Mouse (Mus musculus) forebrain, embryonic 16.5 days (tissue): Measurements from ENCODE around the gene Slc29a1. TPM values are rescaled to one million over a fixed set of nuclear protein-coding genes. Genes with fewer than 3 reads are reported as not detected.

Source experiments
- ATAC-seq: fragments of 200-750 bp; cut with Nextera tagmentation; 2 replicates; pipeline ENCODE4 v1.8.0; 2017; ENCODE audit warnings: mild to moderate bottlenecking, moderate library complexity
- H3K27ac ChIP-seq: fragments of 300-500 bp; sonication (generic); 2 replicates; pipeline ENCODE4 v1.5.1; 2014; ENCODE audit warnings: low read length, control low read depth
- H3K27me3 ChIP-seq: fragments of 300-500 bp; sonication (generic); replicated peaks from 2 replicates; pipeline ENCODE4 v1.6.1; 2014; ENCODE audit warnings: low read length; ENCODE audit not compliant: control insufficient read depth, insufficient read depth
- H3K36me3 ChIP-seq: fragments of 300-500 bp; sonication (generic); 2 replicates; pipeline ENCODE4 v1.6.1; 2014; ENCODE audit not compliant: control insufficient read depth, insufficient read depth
- H3K4me1 ChIP-seq: fragments of 300-500 bp; sonication (generic); replicated peaks from 2 replicates; pipeline ENCODE4 v1.6.1; 2014; ENCODE audit warnings: low read length; ENCODE audit not compliant: control insufficient read depth, insufficient read depth
- H3K4me2 ChIP-seq: fragments of 300-500 bp; sonication (generic); 2 replicates; pipeline ENCODE4 v1.6.1; 2014; ENCODE audit warnings: mild to moderate bottlenecking, low read length, control low read depth
- H3K4me3 ChIP-seq: fragments of 300-500 bp; sonication (generic); replicated peaks from 2 replicates; pipeline ENCODE4 v1.5.1; 2014; ENCODE audit warnings: mild to moderate bottlenecking, low read length, control low read depth
- H3K9ac ChIP-seq: fragments of 300-500 bp; sonication (generic); replicated peaks from 2 replicates; pipeline ENCODE4 v1.6.1; 2014; ENCODE audit warnings: low read depth, low read length, control low read depth
- H3K9me3 ChIP-seq: fragments of 300-500 bp; sonication (generic); 2 replicates; pipeline ENCODE4 v1.6.1; 2016; ENCODE audit warnings: low read length; ENCODE audit not compliant: control insufficient read depth
- WGBS: fragments of 180-500 bp; shearing (Covaris S2); extraction: QIAGEN DNeasy Blood & Tissue Kit; methylation state at CpG from one replicate; pipeline ENCODE4 v1.1.7; 2014; 5-methylcytosine and 5-hydroxymethylcytosine counted together
- polyA plus RNA-seq: library from polyadenylated mRNA; unstranded; fragments of >200 nt; fragmentation: Nextera tagmentation; extraction: Ambion mirVana; gene quantifications from 2 replicates; pipeline ENCODE4 v1.2.1, GENCODE M21; 2015

Gene Slc29a1
- polyA plus RNA-seq, 1 experiment from 2014 or later: 79.7 TPM

- no peak for ATAC-seq
- Histone ChIP-seq H3K27ac (no peak overlapping the region), H3K27me3 (peaks cover 10% of the 10 kb centered on the region; the same call in 1 of the 2 replicates)
Observed at GRCm38 (mm10) chr17:45544873-45545277, 54.5 kb downstream of the Slc29a1 start.

DNA sequence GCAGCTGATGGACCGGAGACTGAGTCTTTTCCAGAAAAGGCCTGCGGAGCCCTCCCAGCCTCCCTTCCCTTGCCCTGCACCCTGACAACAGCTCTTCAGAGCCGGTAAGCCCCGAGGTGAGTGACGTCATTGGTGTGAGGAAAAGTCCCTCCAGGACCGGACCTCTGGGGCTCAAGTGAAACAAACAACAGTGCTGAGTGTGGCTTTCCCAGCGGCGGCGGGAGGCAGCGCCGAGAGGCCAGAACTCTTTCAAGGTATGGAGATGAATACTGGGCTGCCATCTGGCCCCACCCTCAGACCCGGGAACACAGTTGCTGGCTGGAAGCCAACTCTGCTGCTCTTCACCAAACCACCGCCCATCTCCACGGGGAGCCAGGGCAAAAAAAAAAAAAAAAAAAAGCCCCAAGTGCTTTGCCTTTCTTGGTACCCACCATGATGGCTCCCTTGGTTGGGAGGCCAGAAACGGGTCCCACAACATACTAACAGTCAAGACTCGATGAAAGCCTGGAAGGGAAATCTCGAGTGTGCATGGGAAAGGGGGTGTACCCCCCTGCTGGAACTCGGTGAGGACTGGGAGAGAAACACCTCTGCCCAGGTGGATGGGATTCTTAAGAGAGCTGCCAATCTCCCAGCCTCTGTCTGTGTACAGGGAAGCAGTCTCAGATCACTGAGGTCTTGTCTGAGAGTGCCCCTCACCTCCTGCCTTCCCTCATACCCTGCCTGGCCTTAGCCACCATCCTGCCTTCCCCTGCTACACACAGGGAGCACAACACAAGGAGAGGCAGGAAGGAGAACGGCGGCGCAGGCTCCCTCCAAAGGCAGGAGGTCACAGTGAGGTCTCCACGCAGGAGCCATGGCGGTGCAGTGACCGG is 55.2 kb downstream of the Slc29a1 start:
- ATAC-seq: no peak

More at GRCm38 (mm10) chr17:45544873-45545277, 54.5 kb downstream of the Slc29a1 start:
- Histone ChIP-seq H3K4me2 (peak overlapping the region; percentile 25), H3K4me1 (peaks cover 42% of the 10 kb centered on the region), H3K9me3 (no peaks in the 10 kb centered on the region), H3K36me3 (peaks cover 12% of the 10 kb centered on the region), H3K9ac (no peak overlapping the region), H3K4me3 (no peak overlapping the region)
- 8% methylated on average over 43 of the region's 46 CpGs for WGBS

GRCm38 (mm10) chr17:45543115-45543514 is 56.3 kb downstream of the Slc29a1 start:
- Histone ChIP-seq H3K27me3 (peaks cover 10% of the 10 kb centered on the region; the same call in 1 of the 2 replicates), H3K4me1 (peaks cover 40% of the 10 kb centered on the region), H3K9me3 (no peaks in the 10 kb centered on the region), H3K4me2 (no peak overlapping the region), H3K27ac (no peak overlapping the region), H3K4me3 (no peak overlapping the region), H3K9ac (no peak overlapping the region), H3K36me3 (peaks cover 12% of the 10 kb centered on the region)
- WGBS: 38% methylated on average over 1 of the region's 1 CpGs
- no peak for ATAC-seq

More for the DNA sequence above, 55.2 kb downstream of the Slc29a1 start:
- Histone ChIP-seq H3K9ac (no peak overlapping the region), H3K36me3 (peaks cover 12% of the 10 kb centered on the region), H3K4me2 (no peak overlapping the region), H3K4me3 (no peak overlapping the region), H3K9me3 (no peaks in the 10 kb centered on the region), H3K27ac (no peak overlapping the region; the same call in 1 of the 2 replicates), H3K4me1 (peaks cover 40% of the 10 kb centered on the region), H3K27me3 (peaks cover 10% of the 10 kb centered on the region; the same call in 1 of the 2 replicates)
- 9% methylated on average over 24 of the region's 24 CpGs for WGBS

GRCm38 (mm10) chr17:45542705-45543104 is 56.7 kb downstream of the Slc29a1 start:
- peaks cover 38% of the 10 kb centered on the region for H3K4me1 ChIP-seq
- H3K27me3 ChIP-seq: peaks cover 13% of the 10 kb centered on the region; the same call in 1 of the 2 replicates
- 67% methylated on average over 2 of the region's 2 CpGs for WGBS
- no peak overlapping the region for H3K4me3 ChIP-seq
- H3K27ac ChIP-seq: no peak overlapping the region
- no peaks in the 10 kb centered on the region for H3K9me3 ChIP-seq
- no peak overlapping the region for H3K4me2 ChIP-seq
- ATAC-seq: no peak
- H3K9ac ChIP-seq: no peak overlapping the region
- H3K36me3 ChIP-seq: peaks cover 12% of the 10 kb centered on the region

GRCm38 (mm10) chr17:45542129-45542528 is 57.3 kb downstream of the Slc29a1 start:
- Histone ChIP-seq H3K9ac (no peak overlapping the region), H3K9me3 (no peaks in the 10 kb centered on the region), H3K4me1 (peaks cover 32% of the 10 kb centered on the region), H3K27ac (no peak overlapping the region), H3K27me3 (peaks cover 13% of the 10 kb centered on the region; the same call in 1 of the 2 replicates), H3K36me3 (peaks cover 12% of the 10 kb centered on the region), H3K4me2 (no peak overlapping the region), H3K4me3 (no peak overlapping the region)
- no peak for ATAC-seq
- WGBS: 39% methylated on average over 6 of the region's 6 CpGs

- peaks cover 10% of the 10 kb centered on the region for H3K27me3 ChIP-seq
- no peak overlapping the region for H3K27ac ChIP-seq
- H3K4me3 ChIP-seq: no peak overlapping the region
- no peak overlapping the region for H3K4me2 ChIP-seq
- no peak for ATAC-seq
- no peaks in the 10 kb centered on the region for H3K9me3 ChIP-seq
- no peak overlapping the region for H3K9ac ChIP-seq
- peaks cover 26% of the 10 kb centered on the region for H3K4me1 ChIP-seq
- 82% methylated on average over 21 of the region's 21 CpGs for WGBS
- H3K36me3 ChIP-seq: peaks cover 2% of the 10 kb centered on the region; the same call in 1 of the 2 replicates
Observed at GRCm38 (mm10) chr17:45539664-45540063, 59.7 kb downstream of the Slc29a1 start.

GRCm38 (mm10) chr17:45538394-45538793 is 61.0 kb downstream of the Slc29a1 start:
- H3K27me3 ChIP-seq: peaks cover 10% of the 10 kb centered on the region
- WGBS: 42% methylated on average over 4 of the region's 4 CpGs
- no peak for ATAC-seq
- no peak overlapping the region for H3K4me3 ChIP-seq
- H3K36me3 ChIP-seq: no peaks in the 10 kb centered on the region
- no peak overlapping the region for H3K4me2 ChIP-seq
- H3K9ac ChIP-seq: no peak overlapping the region
- no peaks in the 10 kb centered on the region for H3K9me3 ChIP-seq
- no peak overlapping the region for H3K27ac ChIP-seq
- H3K4me1 ChIP-seq: peaks cover 14% of the 10 kb centered on the region

GRCm38 (mm10) chr17:45536264-45536663 is 63.1 kb downstream of the Slc29a1 start:
- no peaks in the 10 kb centered on the region for H3K9me3 ChIP-seq
- H3K36me3 ChIP-seq: no peaks in the 10 kb centered on the region
- no peak overlapping the region for H3K4me2 ChIP-seq
- 3% methylated on average over 5 of the region's 5 CpGs for WGBS
- H3K9ac ChIP-seq: no peak overlapping the region
- peak overlapping the region; percentile 18; the same call in 1 of the 2 replicates for H3K27ac ChIP-seq
- peaks cover 11% of the 10 kb centered on the region for H3K4me1 ChIP-seq
- H3K4me3 ChIP-seq: no peak overlapping the region
- ATAC-seq: peak; percentile 64; the same call in 1 of the 2 replicates
- H3K27me3 ChIP-seq: peaks cover 12% of the 10 kb centered on the region
